In genomic region chr6:72280410-72280998, GRCm38 (mm10) we compare ENCODE assay signal across 22 mouse cellular contexts. TPM values are rescaled to one million over a fixed set of nuclear protein-coding genes. Genes with fewer than 3 reads are reported as not detected.
DNase-seq lines count a peak whose midpoint lies in the region; ATAC-seq and TF ChIP-seq lines count a peak whose summit lies in the region.
"Had no signal": no experiment of that assay in that cellular context is flagged by ENCODE, and none has a peak within 500 bp of the region (broad histone marks: within the 10 kb centered on the region; RNA-seq: fewer than 3 reads in every experiment).

No protein-coding gene starts in this region.

- H3K27ac ChIP-seq in heart, embryonic 13.5 days (replicated peaks), result no peak overlapping the region
- H3K27ac ChIP-seq in bone marrow, adult 2 months (ENCODE audit: control insufficient read depth, insufficient read depth, low read depth, low read length, poor library complexity), result peak overlapping the region; percentile 72
- H3K27ac ChIP-seq in liver, postnatal 0 days (ENCODE audit: low read depth), result peak overlapping the region; percentile 85
- H3K27ac ChIP-seq: midbrain, embryonic 13.5 days had no signal

- H3K27me3 ChIP-seq in heart, embryonic 13.5 days (replicated peaks), result no peaks in the 10 kb centered on the region
- no peaks in the 10 kb centered on the region for H3K27me3 ChIP-seq in liver, postnatal 0 days (ENCODE audit: insufficient read depth, low read length)
- H3K27me3 ChIP-seq: midbrain, embryonic 13.5 days; Patski had no signal

- H3K4me1 ChIP-seq in heart, embryonic 13.5 days, result peaks cover 42% of the 10 kb centered on the region
- H3K4me1 ChIP-seq in bone marrow, adult 2 months (ENCODE audit: control insufficient read depth, insufficient read depth, low read length), result peaks cover 5% of the 10 kb centered on the region
- H3K4me1 ChIP-seq in liver, postnatal 0 days (ENCODE audit: insufficient read depth), result peaks cover 44% of the 10 kb centered on the region

- H3K9me3 ChIP-seq in heart, embryonic 13.5 days, result no peaks in the 10 kb centered on the region
- H3K9me3 ChIP-seq in liver, postnatal 0 days (ENCODE audit: low read length), result no peaks in the 10 kb centered on the region

- no peak for TF ChIP-seq CTCF in bone marrow, adult 2 months (IDR thresholded peaks at IDR 0.05; ENCODE audit: control insufficient read depth, insufficient read depth, low read length)
- TF ChIP-seq CTCF in liver, postnatal 0 days (IDR thresholded peaks at IDR 0.05; ENCODE audit: low read depth), result 0 out of 2 replicates have a peak, but pooled peaks have one; percentile 10

- no peak for TF ChIP-seq POLR2A in bone marrow, adult 2 months (IDR thresholded peaks at IDR 0.05; ENCODE audit: borderline replicate concordance, control insufficient read depth, low read depth, low read length)

- 28% methylated on average over 7 of the region's 7 CpGs for WGBS in heart, embryonic 13.5 days
- WGBS in bone marrow, adult 2 months, result 28% methylated on average over 7 of the region's 7 CpGs
- WGBS in liver, postnatal 0 days (ENCODE audit: insufficient replicate concordance), result 47% methylated on average over 7 of the region's 7 CpGs

- no peak overlapping the region for H3K4me3 ChIP-seq in heart, embryonic 13.5 days
- no peak overlapping the region for H3K4me3 ChIP-seq in bone marrow, adult 2 months (replicated peaks; ENCODE audit: control insufficient read depth, low read depth, low read length)
- H3K4me3 ChIP-seq in liver, postnatal 0 days (ENCODE audit: low read depth, low read length), result no peak overlapping the region
- H3K4me3 ChIP-seq: midbrain, embryonic 13.5 days had no signal

- TF ChIP-seq EP300 in liver, postnatal 0 days (IDR thresholded peaks at IDR 0.05; ENCODE audit: low read depth), result peak; percentile 92

- DNase-seq in heart, adult 11 months, result no peak
- peak; percentile 33 for DNase-seq in gonadal fat pad, adult 2 months (ENCODE audit: low read depth)
- peak; percentile 55 for DNase-seq in liver, postnatal 0 days
- no peak for DNase-seq in layer of hippocampus, adult 9-10 months (ENCODE audit: low spot score)
- no peak for DNase-seq in gastrocnemius, postnatal 25 days
- DNase-seq in T-cell, adult 2 months (ENCODE audit: low spot score), result no peak
- DNase-seq: adrenal gland, postnatal 36 days; cerebellum, postnatal 10 days; heart, adult 18-20 months; kidney, adult 11 months; kidney, postnatal 10 days had no signal

- ATAC-seq in heart, embryonic 13.5 days (ENCODE audit: extremely low read depth, insufficient number of reproducible peaks, low FRiP score, low TSS enrichment), result no peak
- peak; percentile 61 for ATAC-seq in liver, postnatal 0 days
- ATAC-seq: forebrain, embryonic 14.5 days; hindbrain, embryonic 16.5 days; midbrain, embryonic 13.5 days; Patski had no signal

- H3K9ac ChIP-seq in heart, embryonic 13.5 days, result no peak overlapping the region
- no peak overlapping the region for H3K9ac ChIP-seq in liver, postnatal 0 days (replicated peaks)
- H3K9ac ChIP-seq: midbrain, embryonic 13.5 days had no signal

- H3K36me3 ChIP-seq in heart, embryonic 13.5 days, result no peaks in the 10 kb centered on the region
- H3K36me3 ChIP-seq in liver, postnatal 0 days (replicated peaks; ENCODE audit: insufficient read depth, low read length), result no peaks in the 10 kb centered on the region
- H3K36me3 ChIP-seq: midbrain, embryonic 13.5 days had no signal

- peak overlapping the region; percentile 11; the same call in 1 of the 2 replicates for H3K4me2 ChIP-seq in heart, embryonic 13.5 days
- H3K4me2 ChIP-seq in liver, postnatal 0 days (ENCODE audit: low read depth, low read length), result peak overlapping the region; percentile 41
- H3K4me2 ChIP-seq: midbrain, embryonic 13.5 days had no signal

RNA-seq across cellular contexts. Expression of gene Sftpb, which starts 23.9 kb away (rescaled TPM):
- 0.17 and 1.1 TPM in 2 replicates for polyA plus RNA-seq in heart, embryonic 13.5 days (2015; fragmentation: Nextera tagmentation; extraction: Ambion mirVana)
- polyA plus RNA-seq in bone marrow, adult 2 months (2011; ENCODE audit: insufficient read depth, insufficient read length, low replicate concordance, missing spikeins), result not detected in 2 replicates
- polyA plus RNA-seq in gonadal fat pad, adult 2 months (2012; rRNA removed), result 0.19 and 0.27 TPM in 2 replicates
- 0.16 and 0.20 TPM in 2 replicates for polyA plus RNA-seq in liver, postnatal 0 days (2015; fragmentation: Nextera tagmentation; extraction: Ambion mirVana)
- total RNA-seq in gastrocnemius, postnatal 25 days (2021), result not detected
- total RNA-seq: adrenal gland, postnatal 36 days; heart, adult 18-20 months; layer of hippocampus, adult 8-10 months; left cerebral cortex, postnatal 10 days had no signal
- polyA plus RNA-seq: embryonic facial prominence, embryonic 14.5 days; forebrain, embryonic 14.5 days; limb, embryonic 14.5 days; midbrain, embryonic 13.5 days; thymus, postnatal 0 days had no signal

RNA-seq across cellular contexts. Expression of gene Atoh8, which starts 45.1 kb away (rescaled TPM):
- polyA plus RNA-seq in heart, embryonic 13.5 days (2015; fragmentation: Nextera tagmentation; extraction: Ambion mirVana), result 13.3 and 13.7 TPM in 2 replicates
- polyA plus RNA-seq in bone marrow, adult 2 months (2011; ENCODE audit: insufficient read depth, insufficient read length, low replicate concordance, missing spikeins), result 0.56 and 1.9 TPM in 2 replicates
- polyA plus RNA-seq in gonadal fat pad, adult 2 months (2012; rRNA removed), result 7.4 and 8.2 TPM in 2 replicates
- 0.96 and 1.3 TPM in 2 replicates for polyA plus RNA-seq in liver, postnatal 0 days (2015; fragmentation: Nextera tagmentation; extraction: Ambion mirVana)
- total RNA-seq in gastrocnemius, postnatal 25 days (2021), result 1 to 10 TPM; 4.5 to 7.8 TPM

Comparison
In these comparisons a context has a peak if more than half of its experiments do, and no peak if none do; other contexts are left out.
1. DNase-seq: peak in gonadal fat pad, adult 2 months (single experiment) and liver, postnatal 0 days (single experiment); none in heart, adult 11 months (single experiment), layer of hippocampus, adult 9-10 months (single experiment), gastrocnemius, postnatal 25 days (single experiment) and T-cell, adult 2 months (single experiment).